Mouse (Mus musculus): ENCODE measurements around the gene Tmem216.

DNA sequence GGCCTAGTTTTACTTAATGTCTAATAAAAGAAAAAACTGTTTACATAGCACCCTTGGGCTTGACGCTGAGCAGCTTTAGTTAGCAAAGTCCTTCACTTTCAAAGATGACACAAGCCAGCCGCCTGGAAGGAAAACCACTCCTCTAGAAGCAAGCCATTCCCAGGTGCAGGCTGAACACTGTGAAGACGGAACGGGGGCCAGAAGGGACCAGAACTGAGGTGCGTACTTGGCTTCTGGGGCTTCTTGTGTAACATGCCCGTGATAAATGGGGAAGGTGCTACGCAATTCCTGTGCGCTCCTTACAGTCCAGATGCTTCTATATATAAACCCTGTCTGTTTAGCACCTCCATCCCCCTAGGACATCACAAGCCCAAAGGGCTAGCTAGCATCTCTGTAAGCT, 55.5 kb downstream of the Tmem216 start:
- TF ChIP-seq ZC3H11A (IDR thresholded peaks at IDR 0.05; ENCODE audit: borderline replicate concordance, low read depth, low read length) (no peak), ZNF384 (IDR thresholded peaks at IDR 0.05; ENCODE audit: low read depth, low read length) (no peak)
